Mouse (Mus musculus) brain, embryonic 14.5 days (tissue): ENCODE measurements around the gene Kcnk3.

ENCODE experiments used
- CTCF ChIP-seq: fragments of 200-500 bp; IDR thresholded peaks from 2 replicates; pipeline ENCODE4 v1.5.1; 2012; ENCODE audit warnings: inconsistent platforms, mild to moderate bottlenecking, moderate library complexity, borderline replicate concordance; ENCODE audit not compliant: insufficient read depth, insufficient read length; ENCODE audit errors: extremely low read depth
- POLR2A ChIP-seq: fragments of 200-500 bp; IDR thresholded peaks from 2 replicates; pipeline ENCODE4 v1.6.1; 2012; ENCODE audit warnings: mild to moderate bottlenecking, inconsistent platforms, borderline replicate concordance; ENCODE audit not compliant: poor library complexity, insufficient read depth, insufficient read length, severe bottlenecking; ENCODE audit errors: extremely low read depth

GRCm38 (mm10) chr5:30550334-30551021 lies 37.5 kb upstream of the Kcnk3 start:
- TF ChIP-seq CTCF (no peak), POLR2A (no peak)
